Mouse (Mus musculus) CD4-positive, CD25-positive, alpha-beta regulatory T cell, adult 4 months (primary cell): ENCODE results near the gene Bcas2. TPM values are rescaled to one million over a fixed set of nuclear protein-coding genes. Genes with fewer than 3 reads are reported as not detected.
"Not testable (repeated sequence)": the region's sequence is repeated elsewhere in the genome, so short reads cannot be mapped to it uniquely, and the experiment has no call there.

ENCODE experiments used
- ATAC-seq: one replicate; pipeline ENCODE4 v1.8.0; 2017
- polyA plus RNA-seq, 2 experiments: library from polyadenylated mRNA; unstranded; fragments of 100-300 nt; shearing (Covaris generic); gene quantifications; one replicate each; pipeline ENCODE4 v1.2.1; 2017

Gene Bcas2
- polyA plus RNA-seq, 2 experiments from 2014 or later = 129 to 131 TPM

DNA sequence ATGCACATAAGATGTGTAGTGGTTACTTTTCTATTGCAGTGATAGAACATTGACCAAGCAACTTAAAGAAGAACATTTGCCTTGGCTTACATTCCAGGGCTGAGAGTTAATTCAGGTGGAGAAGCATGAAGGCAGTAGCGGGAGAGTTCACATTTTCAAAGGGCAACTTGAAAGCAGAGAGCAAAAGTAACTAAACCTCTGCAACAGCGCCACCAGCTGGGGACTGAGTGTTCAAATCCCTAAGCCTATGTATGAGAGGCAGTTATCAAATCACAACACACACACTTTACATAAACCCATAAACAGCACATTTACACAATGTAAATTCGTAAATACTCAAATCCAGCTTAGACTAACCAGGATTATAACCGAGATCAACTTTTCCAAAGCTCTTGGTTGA lies 1.7 kb upstream of the Bcas2 start:
- ATAC-seq = peak; percentile 42

DNA sequence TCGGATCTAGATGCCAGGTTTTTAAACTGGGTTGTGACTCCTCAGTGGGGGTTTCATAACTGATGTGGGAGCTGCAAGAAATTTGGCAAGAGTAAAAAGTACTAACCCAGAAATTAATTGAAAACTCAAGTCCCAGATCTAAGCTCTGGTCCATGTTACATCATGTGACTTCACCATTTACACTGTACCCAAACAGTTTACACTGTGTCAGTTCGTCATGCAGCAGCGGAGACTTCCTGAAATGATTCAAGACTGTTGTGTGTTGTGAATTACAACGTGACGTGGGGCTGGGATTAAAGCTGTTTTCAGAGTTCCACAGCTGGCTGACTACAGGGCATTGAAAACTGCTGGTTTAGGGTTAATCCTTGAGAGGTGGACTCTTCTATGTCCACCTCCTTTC lies 1.2 kb downstream of the Bcas2 start:
- ATAC-seq = no peak

DNA sequence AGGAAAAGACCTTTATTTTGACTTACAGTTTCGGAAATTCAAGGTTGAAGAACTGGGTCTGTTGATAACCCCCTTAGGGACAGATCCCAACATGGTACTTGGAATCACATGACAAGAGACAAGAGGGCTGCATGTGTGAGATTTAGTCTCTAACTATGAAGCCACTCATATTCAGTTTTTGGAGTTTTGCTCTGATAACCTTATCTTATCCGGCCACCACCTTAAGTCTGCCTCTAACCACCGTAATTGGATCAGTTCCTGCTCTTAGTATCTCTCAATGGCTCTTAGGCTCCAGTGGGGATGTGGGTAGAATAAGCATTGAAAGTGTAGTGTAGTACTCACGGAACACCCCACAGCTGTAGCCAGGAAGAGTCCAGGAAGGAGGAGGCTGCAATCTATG lies 5.3 kb downstream of the Bcas2 start:
- ATAC-seq = no peak

DNA sequence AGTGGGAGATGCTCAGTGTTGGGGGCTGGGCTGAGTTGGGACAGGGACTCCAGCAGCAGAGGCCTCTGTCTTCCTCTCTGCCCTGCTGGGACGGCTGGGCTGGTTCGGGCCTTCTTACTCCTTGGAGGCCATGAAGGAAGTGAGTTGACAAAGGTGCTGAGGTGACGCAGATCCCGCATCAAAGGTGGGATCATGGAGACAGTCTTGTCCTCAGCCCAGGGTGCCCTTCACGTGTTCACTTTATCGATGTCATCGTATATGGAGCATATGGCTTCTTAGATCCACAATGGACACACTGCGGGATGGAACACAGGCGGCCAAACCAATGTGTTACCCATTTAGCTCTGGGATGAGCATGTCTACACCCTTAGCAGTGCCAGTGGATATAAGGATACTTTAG lies 8.1 kb downstream of the Bcas2 start:
- ATAC-seq = no peak

DNA sequence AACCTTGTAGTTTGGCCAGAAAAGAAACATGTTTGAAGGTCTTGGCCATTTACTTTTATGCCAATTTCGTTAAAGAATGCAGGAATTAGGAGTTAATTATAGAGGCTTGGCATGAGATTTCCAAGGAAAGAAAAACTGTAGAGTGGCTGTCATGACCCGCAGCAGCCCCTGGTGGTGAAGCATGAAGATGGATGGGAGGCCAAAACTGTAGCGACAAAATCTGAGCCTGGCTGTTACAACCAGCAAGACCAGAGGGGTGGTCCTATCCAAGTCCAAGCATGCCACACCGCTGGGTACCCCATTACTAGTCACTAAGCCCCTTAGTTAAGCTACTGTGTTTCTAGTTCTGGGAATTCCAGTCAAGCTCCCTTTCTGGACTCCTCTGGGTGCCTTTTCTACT lies 9.7 kb downstream of the Bcas2 start:
- ATAC-seq = no peak

DNA sequence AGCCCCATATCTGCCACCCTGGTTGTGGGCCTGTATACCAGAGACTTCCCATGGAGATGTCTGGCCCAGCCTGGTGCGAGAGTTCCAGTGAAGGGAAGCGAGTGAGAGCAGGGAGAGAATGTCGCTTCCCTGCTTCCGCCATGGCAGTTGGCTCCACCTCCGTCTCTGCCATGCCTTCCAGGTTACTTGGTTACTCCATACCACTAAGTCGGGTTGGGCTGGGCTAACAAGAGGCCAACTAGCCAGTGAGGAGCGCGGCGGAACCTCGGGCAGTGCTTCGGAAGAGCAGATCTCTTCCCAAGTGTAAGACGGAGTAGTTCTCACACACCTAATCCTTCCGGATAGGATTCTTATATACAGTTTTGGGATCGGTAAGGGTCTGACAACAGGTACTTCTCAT lies 11.4 kb downstream of the Bcas2 start:
- no peak for ATAC-seq

DNA sequence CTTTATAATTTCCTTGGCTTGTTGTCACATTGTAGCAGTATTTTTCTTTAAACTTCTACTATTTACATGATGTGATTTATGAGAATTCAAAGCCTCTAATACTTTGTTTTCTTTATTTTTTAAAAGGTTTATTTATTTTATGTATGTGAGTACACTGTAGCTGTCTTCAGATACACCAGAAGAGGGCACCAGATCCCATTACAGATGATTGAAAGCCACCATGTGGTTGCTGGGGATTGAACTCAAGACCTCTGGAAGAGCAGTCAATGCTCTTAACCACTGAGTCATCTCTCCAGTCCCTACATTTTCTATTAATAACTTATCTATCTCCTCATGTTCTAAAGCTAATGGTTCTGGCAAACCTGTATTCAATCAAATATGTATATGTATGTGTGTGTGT lies 13.0 kb downstream of the Bcas2 start:
- ATAC-seq = not testable (repeated sequence)

DNA sequence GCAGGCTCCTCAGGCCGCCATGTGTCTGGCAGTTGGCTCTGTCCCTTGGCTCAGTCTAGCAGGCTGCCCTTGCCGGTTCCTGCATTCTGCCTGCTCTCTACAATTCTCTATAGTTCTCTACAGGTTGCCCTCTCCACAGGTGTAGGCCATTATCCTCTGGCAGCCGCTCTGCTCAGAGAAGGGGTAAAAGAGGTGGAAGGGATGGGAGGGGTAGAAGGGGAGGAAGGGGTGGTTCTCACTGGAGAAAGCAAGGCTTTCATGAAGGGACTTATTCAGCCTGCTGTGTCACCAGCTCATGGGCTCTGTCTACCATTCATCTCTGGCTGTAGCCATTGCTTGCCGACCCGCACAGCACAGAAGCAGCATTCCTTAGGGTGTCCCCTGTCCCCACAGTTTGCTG lies 17.0 kb downstream of the Bcas2 start:
- no peak for ATAC-seq

DNA sequence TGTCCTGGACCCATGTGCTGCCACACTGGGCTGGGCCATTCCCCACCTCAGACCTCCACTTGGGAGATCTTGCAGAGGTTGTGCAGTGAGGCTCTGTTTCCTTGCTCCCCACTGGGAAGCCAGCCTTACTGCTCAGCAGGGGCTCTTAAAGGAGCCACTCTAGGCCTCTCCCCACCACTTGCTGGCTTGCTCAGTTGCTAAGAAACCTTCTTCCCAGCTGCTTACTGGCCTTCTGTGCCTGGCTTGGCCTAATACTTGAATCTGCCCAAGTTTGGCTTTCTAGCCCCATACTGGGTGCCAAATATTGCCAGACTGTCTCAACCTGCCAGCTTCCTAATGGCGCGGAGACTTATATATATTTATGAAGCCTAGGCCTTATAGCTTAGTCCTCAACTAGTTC lies 17.4 kb downstream of the Bcas2 start:
- no peak for ATAC-seq

DNA sequence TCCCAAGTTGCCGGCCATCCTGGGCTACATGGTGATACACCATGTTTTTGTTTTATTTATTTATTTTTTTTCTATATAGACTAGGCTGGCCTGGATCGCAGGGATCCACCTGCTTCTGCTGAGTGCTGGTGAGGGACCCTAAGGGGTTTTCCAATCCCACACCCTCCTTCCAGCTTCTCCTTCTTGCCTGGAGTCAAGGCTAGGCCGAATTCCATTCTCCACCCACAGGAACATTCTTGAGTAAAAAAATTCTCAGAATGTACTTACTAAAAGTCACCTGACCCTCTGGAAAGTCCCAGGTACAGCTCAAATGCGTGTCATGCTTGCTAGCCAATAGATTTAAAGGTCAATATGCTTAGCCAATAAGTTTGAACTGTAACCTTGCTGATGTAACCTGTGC lies 20.7 kb downstream of the Bcas2 start:
- ATAC-seq = no peak

DNA sequence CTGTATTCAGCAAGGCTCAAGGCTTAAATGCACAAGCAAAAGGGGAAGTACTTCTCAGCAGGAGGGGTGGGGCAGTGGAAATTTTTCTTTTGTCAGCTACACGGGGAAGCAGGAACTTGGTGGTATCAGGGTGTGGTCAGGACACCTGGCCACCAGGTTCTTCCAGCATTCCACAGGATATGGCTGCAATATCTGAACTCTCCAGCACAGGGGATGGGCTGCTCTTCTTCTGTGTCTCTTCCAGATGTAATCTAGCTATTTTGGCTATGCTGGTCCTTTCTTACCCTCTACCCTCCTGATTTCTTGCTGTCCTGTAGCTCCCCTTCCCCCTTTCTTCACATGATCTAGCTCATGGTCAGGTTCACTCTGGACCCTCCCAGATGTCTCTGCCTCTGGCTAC lies 21.7 kb downstream of the Bcas2 start:
- ATAC-seq = no peak

DNA sequence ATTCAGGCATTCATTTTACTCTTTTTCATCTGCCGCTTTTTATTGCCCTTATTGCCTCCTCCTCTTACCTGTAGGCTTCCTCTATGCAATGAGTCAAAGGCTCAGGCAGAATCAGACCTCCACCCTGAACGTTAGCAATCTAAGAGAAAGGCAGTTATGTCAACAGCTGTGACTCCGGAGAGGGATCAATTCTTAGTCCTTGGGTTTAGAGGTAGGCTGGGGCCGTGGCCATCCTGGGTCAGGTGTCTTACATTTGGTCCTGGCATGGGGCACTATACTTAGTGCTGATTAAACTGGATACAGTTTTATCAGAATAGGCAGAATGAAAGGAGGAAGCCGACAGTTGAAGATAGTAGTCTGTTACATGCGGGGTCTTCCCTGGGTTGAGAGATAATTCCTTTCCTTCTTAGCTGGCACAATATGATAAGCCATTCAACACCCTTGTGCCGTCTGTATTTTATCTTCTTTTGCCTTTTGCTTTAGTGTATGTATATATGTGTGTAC lies 24.9 kb downstream of the Bcas2 start:
- no peak for ATAC-seq

DNA sequence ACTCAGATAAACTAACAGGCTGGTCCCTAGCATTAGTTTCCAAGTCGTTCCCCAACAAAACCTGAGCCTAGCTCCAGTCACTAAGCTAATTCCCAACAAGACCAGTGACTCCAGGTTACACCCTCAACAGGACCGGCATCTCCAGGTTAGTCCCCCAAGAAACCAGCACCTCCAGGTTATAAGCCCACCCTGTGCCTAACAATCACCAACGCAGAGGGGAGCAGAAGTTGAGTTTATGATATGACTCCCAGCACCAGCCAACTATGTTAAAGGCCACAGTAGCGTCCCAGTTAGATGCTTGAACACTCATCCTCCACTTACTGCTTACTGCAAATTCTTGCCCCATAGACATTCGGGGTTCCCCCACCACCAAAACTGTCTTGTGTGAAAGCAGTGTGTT lies 27.9 kb downstream of the Bcas2 start:
- no peak for ATAC-seq

DNA sequence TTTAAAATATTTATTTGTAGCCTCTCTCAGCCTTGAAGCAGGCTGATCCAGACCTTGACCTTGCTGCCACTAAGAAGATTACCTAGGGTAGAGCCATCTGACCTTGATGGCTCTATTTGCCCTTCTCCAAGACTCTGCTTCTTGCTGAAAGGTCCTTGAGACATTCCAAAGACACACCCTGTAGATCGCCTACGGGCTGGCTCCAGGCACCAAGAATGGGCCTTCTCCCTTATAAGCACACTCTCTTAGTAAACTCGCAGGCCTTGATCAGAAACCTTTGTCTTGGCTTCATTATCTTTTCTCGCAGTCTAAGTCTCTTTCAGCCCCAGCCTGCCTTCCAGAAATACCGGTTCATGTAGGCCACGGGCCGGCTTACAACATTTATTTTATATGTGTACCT lies 29.6 kb downstream of the Bcas2 start:
- ATAC-seq = not testable (repeated sequence)

DNA sequence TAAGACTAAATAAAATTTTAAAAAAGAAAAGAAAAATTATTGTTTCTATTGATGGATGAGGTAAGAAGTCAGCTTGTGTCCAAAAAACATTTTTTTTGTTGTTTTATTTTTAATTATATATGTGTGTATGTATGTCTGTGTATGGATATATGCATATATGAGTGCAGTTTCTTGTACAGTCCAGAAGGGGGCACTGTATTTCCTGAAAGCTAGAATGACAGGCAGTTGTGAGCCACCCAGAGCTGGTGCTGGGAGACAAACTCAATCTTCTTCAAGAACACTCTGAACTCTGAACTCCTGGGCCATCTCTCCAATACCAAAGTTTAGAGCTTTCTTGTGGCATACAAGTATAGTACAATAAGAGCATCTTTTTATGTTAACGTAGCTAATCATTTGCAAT lies 32.1 kb downstream of the Bcas2 start:
- no peak for ATAC-seq

DNA sequence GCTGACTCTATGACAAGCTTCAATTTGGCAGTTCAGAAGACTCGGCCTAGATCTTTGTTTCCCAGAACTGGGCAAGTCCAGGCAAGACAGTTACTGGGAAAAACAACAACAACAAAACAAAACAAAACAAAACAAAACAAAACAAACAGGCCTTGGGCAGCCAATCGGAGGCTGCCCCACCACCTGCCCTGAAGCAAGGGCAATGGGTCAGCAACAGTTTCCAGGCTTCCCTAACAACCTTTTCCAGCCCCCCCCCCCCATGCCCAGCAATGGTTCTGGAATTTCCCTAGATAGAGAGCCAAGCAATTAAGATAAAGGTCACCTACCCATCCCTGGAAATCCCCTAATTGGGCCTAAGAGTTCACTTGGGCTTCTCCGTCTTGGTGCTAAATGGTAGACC lies 33.0 kb downstream of the Bcas2 start:
- no peak for ATAC-seq

DNA sequence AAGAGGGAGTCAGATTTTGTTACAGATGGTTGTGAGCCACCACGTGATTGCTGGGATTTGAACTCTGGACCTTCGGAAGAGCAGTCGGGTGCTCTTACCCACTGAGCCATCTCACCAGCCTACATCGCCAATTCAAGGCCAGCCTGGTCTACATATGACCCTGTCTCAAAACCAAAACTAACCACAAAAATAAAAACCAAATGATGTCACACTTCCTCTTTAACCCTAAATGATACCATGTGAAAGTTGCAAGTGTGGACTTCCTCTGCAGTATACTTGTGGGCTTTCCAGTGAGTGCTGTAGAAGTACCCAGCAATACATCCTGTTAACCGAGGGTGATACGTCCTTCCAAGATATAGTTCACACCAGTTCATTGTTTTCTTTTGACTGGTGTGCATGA lies 34.9 kb downstream of the Bcas2 start:
- ATAC-seq = peak; percentile 99

DNA sequence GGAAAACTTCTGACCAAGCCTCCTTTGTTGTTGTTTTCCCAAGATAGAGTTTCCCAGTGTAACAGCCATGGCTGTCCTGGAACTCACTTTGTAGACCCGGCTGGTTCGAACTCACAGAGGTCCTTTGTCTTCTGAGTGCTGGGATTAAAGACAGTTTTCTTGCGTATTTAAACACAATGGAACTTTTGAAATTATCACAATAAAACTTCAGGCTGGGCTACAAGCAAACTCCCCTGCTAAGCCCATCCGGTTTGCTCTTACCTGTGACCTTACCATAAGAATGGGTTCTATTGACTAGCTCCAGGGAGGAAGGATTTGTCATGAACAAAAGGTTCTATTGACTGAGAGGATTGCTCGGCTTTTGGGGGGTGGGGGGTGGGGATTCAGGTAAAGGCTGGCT lies 36.3 kb downstream of the Bcas2 start:
- ATAC-seq = no peak

DNA sequence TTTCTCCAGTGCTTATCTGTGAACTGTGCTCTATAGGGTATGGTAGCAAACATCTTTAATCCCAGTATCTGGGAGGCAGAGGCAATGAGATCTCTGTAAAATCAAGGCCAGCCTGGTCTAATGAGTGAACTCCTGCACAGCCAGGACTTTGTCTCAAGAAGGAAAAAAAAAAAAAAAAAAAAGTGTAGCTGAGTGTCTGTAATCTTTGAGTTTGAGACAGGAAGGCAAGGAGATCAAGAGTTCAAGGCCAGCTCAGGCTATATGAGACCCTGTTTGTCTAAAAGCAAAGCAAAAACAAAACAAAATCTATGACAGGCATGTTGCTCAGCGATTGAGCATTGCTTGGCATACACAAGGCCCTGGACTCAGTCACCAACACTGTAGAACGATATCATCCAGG lies 36.8 kb downstream of the Bcas2 start:
- no peak for ATAC-seq

DNA sequence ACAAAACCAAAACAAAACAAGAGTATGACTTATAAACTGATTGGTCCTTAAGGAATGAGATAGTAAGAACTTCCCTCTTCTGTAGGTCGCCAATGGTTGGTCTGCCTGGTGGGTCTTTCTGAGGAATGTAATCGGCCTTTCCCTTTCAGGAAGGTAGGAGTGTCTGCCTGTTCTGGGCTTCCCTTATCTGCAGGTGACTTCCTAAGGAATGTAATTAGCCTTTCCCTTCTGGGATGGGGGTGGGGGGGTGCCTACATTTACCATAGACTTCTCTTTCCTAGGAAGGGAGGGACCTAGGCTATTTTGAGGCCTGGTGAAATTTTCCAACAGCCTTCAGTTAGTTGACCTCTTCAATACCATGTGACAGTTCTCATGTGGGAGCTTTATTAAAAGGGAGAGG lies 39.6 kb downstream of the Bcas2 start:
- ATAC-seq = no peak

DNA sequence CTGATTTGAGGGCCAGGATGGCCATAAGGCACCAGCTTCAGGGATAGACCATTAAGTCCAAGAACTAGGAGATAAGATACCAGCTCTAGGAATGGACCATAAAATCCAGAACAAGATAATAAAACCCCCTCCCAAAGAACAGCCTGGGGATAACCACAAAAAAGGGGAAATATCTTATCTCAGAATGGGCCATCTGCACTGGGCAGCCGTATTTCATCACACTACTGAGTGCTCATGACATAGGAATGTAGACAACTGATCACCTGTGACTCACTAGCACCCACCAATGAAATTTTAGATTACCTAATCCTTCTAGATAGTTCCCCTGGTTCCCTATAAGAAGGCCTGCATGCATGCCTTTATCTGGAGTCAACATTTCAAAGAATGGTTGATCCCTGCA lies 40.7 kb downstream of the Bcas2 start:
- ATAC-seq = no peak

DNA sequence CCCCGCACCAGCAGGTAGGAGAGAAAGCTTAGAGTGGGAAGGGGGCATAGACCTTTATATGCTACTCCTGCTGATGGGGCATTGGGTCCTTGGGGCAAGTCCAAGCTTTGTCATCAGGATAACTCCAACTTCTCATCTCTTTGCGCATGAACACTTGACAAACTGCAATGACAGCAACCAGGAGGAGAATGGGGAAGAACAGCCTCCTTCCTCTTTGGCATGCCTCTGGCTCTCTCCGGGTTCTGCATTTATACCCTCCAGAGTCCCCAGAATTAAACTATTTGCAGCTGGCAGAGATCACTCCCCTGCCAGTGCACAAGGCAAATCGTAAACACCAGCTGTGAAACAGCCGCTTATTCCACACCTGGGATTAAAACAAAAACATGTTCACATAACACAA lies 42.1 kb downstream of the Bcas2 start:
- ATAC-seq = no peak

DNA sequence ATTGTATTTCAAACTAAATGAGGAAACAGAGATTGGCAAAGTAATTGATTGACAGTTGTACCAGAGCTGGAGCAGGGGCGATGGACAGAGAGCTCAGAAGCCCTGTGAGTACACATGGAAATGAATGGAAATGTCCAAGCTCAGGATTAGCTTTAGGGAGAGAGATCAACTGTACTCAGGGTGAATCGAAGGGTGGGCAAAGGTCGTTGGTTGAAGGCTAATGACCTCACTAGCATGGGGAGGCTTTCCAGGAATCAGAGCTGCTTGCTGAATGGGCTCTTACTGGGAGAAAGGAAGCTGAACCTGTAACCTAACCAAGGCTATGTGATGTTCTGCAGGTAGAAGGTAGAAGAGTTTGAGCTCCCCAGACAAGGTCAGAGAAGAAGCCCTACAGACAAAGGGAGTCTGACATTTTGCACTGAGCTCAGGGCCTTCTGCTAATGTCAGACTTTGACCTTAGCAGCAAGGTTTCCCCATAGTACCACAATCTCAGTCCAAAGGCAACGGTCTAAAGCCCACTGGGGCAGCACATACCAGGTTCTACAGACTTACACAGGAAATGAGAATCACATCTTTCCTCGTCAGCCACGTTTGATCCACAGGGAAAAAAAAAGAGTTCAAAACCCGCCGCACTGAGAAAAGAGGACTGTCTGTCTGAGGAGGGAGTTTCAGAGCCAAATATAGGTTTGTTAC lies 43.3 kb downstream of the Bcas2 start:
- no peak for ATAC-seq

DNA sequence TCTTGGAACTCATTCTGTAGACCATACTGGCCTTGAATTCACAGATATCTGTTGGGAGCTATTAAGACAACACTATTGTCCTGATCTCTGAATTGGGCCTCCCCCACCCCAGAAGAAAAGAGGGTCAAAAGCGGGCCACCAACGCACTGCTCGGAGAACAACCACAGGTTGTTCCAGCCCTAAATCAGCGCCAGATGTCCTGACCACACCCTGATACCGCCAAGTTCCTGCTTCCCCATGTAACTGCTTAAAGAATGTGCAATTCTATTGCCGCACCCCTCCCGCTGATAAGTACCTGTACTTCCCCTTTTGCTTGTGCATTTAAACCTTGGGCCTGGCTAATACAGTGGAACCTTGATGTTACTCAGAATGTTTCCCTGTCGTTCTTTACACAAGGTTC lies 43.9 kb downstream of the Bcas2 start:
- ATAC-seq = not testable (repeated sequence)

DNA sequence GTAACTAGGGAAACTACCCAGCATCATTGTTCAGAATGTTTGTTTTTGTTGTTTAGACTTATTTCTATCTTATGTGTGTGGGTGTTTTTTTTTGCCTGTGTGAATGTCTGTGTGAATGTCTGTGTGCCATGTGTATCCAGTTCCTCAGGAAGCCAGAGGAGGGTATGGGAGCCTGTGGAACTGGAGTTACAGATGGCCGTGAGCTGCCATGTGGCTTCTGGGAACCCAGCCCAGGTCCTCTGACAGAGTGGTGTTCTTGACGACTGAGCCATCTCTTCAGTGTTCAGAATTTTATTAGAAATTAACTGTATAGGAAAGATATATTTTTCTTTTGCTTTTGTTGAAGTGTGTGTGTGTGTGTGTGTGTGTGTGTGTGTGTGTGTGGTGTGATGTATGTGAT lies 50.0 kb downstream of the Bcas2 start:
- ATAC-seq = no peak
